Mouse (Mus musculus) lung, adult 2 months (tissue): ENCODE results near the gene Thop1. TPM values are rescaled to one million over a fixed set of nuclear protein-coding genes. Genes with fewer than 3 reads are reported as not detected.

Experiments used
- DNase-seq: peaks from one replicate; pipeline ENCODE4 v3.0.0; 2022
- H3K4me1 ChIP-seq: fragments of 200-500 bp; 2 replicates; pipeline ENCODE4 v1.6.1; 2011; ENCODE audit warnings: low read length; ENCODE audit not compliant: control insufficient read depth, insufficient read depth
- H3K4me3 ChIP-seq: fragments of 200-500 bp; replicated peaks from 2 replicates; pipeline ENCODE3; 2011; ENCODE audit warnings: low read depth, mild to moderate bottlenecking, control low read depth, low read length; ENCODE audit errors: extremely low read depth
- CTCF ChIP-seq: fragments of 200-500 bp; IDR thresholded peaks from 2 replicates; pipeline ENCODE4 v1.5.1; 2011; ENCODE audit warnings: mild to moderate bottlenecking, low read length, control low read depth; ENCODE audit not compliant: insufficient read depth
- POLR2A ChIP-seq: fragments of 200-500 bp; IDR thresholded peaks from 2 replicates; pipeline ENCODE4 v1.6.1; 2011; ENCODE audit warnings: low read depth, mild to moderate bottlenecking, control low read depth, low read length, borderline replicate concordance; ENCODE audit errors: extremely low read depth
- WGBS: fragments of 180-500 bp; shearing (Covaris S2); methylation state at CpG from one replicate; pipeline ENCODE4 v1.1.7; 2018; 5-methylcytosine and 5-hydroxymethylcytosine counted together
- polyA plus RNA-seq: library from polyadenylated mRNA; depleted of rRNA; stranded (reverse); fragments of >200 nt; gene quantifications from 2 replicates; pipeline ENCODE4 v1.2.3, GENCODE M21; 2012; rRNA removed

Thop1 gene
- polyA plus RNA-seq = 31.7 and 59.6 TPM in 2 replicates

DNA sequence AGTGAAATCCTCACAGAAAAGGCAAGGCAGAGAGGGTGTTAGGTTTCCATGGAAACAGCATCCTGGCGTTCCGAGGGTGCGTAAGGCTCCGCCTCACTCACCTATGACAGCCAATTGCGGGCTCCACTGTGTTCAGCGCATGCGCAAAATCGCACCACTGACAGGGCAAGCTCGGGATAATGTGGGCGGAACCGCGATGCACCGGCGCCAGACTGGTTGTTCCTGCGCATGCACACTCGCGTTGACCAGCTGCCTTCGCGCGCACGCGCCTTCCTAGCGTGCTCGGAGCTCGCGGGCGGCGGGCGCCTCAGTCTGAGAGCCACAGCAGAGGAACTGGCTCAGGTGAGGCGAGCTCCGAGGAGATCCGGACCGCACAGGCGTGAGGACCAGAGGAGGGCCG, at the start of gene Thop1:
Gene Thop1 (plus strand): TSS at position 200 of the 400 bp plus-strand sequence.
- H3K4me1 ChIP-seq = peaks cover 4% of the 10 kb centered on the region
- TF ChIP-seq CTCF (no peak), POLR2A (peak; percentile 60; the same call in 1 of the 2 replicates)
- peak within 1 kb of the TSS; percentile 64 for H3K4me3 ChIP-seq
- 0% methylated on average over 35 of the region's 35 CpGs for WGBS
- DNase-seq = peak; percentile 91

DNA sequence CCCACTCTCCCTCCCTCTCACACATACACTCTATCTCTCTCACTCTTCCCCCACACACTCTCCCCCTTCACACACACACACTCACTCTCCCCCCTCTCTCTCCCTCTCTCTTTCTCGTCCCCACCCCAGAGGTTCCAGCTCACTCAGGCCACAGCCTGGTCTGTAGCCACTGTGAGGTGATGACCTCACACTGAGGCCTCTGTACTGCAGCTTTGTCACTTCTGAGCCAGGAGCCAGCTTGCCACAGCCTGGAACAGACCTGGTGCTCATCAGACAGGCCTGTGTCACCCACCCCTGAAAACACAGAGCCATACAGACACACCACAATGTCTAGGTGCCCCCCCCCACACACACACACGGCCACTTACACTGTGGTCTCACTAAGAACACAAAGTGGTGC, 49.6 kb upstream of the Thop1 start:
- 45% methylated on average over 2 of the region's 2 CpGs for WGBS
- no peaks in the 10 kb centered on the region for H3K4me1 ChIP-seq
- TF ChIP-seq CTCF = no peak
- TF ChIP-seq POLR2A = no peak
- no peak overlapping the region for H3K4me3 ChIP-seq
- no peak for DNase-seq

DNA sequence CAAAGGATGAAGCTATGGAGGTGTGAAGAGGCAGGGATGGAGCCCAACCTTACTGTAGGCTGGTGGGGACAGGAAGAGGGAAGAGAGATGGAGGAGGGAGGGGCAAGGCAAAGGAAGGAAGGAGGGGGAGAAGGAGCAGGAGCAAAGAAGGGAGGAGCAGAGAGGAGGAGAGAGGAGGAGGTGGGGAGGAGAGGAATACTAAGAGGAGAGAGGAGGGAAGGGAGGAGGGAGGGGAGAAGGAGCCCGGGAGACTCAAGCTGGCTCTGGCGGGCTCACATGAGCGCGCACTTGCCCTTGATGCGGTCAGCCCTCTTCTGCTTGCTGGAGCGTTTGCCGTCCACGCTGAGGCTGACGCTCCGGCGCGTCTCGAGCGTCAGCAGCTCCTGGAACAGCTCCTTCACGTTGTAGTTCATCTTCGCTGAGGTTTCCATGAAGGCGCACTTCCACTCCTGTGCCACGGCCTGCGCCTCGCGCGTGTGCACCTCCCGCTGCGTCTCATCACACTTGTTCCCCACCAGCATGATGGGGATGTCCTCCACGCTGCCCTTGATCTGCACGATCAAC, 48.2 kb upstream of the Thop1 start:
- WGBS = 9% methylated on average over 26 of the region's 26 CpGs
- no peak overlapping the region for H3K4me3 ChIP-seq
- TF ChIP-seq POLR2A = no peak
- TF ChIP-seq CTCF = no peak

DNA sequence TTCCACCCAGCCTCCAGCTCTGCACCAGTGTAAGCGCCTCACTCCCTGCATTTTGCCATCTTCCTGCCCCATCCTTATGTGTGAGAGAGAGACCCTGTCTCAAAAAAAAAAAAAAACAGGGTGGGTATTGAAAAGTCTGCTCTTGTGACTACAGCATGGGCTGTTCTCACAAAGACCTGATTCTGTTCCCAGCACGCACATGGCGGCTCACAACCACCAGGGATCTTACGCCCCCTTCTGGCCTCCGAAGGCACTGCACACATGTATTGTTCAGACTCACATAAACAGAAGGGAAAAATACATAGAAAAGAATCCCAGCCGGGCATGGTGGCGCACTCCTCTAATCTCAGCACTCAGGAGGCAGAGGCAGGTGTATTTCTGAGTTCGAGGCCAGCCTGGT, 47.1 kb upstream of the Thop1 start:
- Histone ChIP-seq H3K4me1 (no peaks in the 10 kb centered on the region), H3K4me3 (no peak overlapping the region)
- TF ChIP-seq POLR2A (no peak), CTCF (0 out of 2 replicates have a peak, but pooled peaks have one; percentile 8)
- DNase-seq = no peak
- 63% methylated on average over 8 of the region's 8 CpGs for WGBS

More for the DNA sequence above, 48.2 kb upstream of the Thop1 start:
- DNase-seq = no peak
- no peaks in the 10 kb centered on the region for H3K4me1 ChIP-seq

DNA sequence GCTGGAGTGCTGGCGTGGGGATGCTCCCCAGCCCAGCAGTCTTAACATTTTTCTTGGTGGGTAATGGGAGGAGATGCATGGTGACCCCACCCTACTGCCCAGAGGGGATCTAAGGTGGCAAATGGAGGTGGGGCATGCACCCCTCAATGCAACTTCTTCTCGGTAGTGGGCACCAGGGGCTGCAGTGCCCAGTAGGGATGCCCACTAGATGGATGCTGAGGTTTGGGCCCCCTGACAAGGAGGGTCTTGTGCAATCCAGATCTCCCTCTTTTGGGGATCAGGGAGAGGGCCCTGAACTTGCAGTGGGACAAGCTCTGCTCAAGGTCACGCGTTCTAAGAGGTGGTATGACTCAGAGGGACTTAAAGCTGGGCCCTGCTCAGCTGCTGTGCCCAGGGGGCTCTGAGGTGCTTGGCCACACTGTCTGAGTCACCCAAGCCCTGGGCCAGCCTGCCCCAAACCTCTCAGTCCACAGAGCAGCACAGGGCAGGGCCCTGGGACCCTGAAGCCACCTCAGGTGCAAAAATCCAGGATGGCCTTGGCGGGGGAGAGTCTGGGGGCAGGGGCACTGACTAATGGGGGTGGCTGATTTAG, 45.4 kb upstream of the Thop1 start:
- no peak for DNase-seq
- WGBS = 64% methylated on average over 5 of the region's 5 CpGs
- no peak for TF ChIP-seq CTCF
- TF ChIP-seq POLR2A = no peak
- Histone ChIP-seq H3K4me1 (no peaks in the 10 kb centered on the region), H3K4me3 (no peak overlapping the region)

DNA sequence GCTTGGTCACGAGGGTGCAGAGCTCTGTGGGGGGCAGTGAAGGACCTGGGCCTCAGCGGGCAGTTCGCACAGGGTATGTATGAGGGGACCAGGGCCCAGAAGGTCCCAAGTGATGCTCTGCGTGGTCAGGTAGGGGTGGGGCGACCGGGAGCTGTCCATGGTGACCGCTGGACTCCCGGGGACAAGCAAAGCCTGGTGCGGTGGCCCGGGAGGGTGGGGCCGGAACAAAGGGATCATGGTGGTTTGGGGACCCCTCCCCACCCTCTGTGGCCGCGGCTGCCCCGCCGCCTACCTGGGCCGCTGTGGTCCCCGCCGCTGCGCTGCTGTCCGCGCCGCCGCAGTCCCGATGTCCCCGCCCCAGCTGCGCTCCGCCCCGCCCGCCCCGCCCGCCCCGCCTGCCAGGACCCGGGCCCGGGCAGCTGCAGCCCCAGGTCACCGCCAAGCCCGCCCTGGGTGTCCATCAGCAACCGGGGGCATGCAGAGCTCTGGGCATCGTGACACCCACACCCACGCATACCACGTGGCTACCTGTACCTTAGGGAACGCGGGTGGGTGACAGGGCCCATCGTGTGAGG, 44.7 kb upstream of the Thop1 start:
- WGBS = 2% methylated on average over 42 of the region's 43 CpGs
- H3K4me3 ChIP-seq = no peak overlapping the region
- no peak for TF ChIP-seq POLR2A
- no peak for TF ChIP-seq CTCF
- H3K4me1 ChIP-seq = no peaks in the 10 kb centered on the region
- DNase-seq = no peak

DNA sequence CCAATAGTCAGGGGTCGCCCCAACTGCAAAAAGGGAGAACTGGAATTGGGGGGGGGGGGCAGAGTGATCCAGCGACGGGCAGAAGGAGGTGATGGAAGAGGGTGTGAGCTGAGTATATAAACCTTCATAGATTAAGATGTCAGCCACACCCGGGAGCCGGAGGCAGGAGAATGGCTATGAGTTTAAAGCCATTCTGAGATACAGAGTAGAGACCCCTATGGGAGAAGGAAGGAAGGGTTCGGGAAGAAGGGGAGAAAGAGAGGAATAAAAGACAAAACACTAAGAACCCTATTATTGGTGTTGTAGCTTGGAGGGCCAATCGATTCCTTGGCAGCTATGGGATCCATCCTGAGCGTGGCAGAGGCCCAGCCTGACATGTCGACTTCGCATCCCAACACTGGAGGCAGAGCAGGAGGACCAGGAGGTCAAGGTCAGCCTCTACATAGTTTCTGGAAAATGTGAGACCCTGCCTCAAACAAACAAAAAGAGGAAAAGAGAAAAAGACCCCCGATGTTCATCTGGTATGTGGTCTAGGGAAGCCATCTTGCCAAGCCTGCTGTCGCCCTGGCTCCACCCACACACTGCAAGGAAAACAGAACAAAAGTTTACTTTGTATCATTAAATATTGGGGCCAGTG, 44.1 kb upstream of the Thop1 start, which contains the start of gene Diras1:
Gene Diras1 (minus strand): TSS at position 24 of the 637 bp plus-strand sequence.
- Histone ChIP-seq H3K4me1 (no peaks in the 10 kb centered on the region), H3K4me3 (no peak within 1 kb of the TSS)
- 44% methylated on average over 12 of the region's 12 CpGs for WGBS
- no peak for DNase-seq
- TF ChIP-seq CTCF (no peak), POLR2A (no peak)

DNA sequence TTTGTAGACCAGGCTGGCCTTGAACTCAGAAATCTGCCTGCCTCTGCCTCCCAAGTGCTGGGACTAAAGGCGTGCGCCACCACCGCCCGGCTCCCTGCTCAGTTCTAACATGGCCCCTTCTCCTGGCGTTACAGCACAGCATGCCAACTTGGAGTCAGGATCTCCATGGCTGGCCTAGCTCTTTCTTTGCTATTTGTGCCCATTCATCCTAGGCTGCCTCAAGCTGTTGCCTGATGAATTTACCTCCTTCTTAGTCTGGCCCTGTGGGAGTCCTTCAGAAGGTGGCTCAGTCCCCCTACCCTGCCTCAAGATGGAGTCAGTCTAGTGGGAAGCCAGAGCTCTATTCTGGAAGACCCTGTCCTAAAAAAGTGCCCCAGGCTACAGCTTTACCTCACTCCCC, 43.0 kb upstream of the Thop1 start:
- Histone ChIP-seq H3K4me3 (no peak overlapping the region), H3K4me1 (no peaks in the 10 kb centered on the region)
- TF ChIP-seq CTCF = no peak
- no peak for TF ChIP-seq POLR2A
- 93% methylated on average over 5 of the region's 5 CpGs for WGBS
- DNase-seq = no peak

DNA sequence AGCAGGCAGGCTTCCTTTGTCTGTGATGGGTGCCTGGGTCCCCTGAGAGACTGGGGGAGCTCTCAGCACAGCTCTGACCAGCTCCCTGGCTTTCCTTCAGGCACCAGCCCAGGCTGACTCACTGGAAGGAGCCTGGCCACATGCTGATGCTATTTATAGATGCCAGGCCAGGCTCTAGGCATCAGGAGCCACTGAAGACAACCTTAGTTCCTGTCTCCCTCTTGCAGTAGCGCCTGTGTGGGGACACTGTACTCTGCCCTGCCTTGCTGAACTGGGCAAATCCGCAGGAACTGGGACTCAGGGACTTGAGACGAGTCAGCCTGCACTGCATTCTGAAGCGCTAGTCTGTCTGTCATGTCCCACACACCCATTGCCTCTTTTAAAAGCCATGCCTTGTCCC, 42.5 kb upstream of the Thop1 start:
- Histone ChIP-seq H3K4me3 (no peak overlapping the region), H3K4me1 (no peaks in the 10 kb centered on the region)
- TF ChIP-seq CTCF (no peak), POLR2A (no peak)
- DNase-seq = no peak
- 53% methylated on average over 4 of the region's 4 CpGs for WGBS
